Mouse (Mus musculus) monocyte, adult 2 months (primary cell): ENCODE measurements around the gene Olfm1.

Experiments
- DNase-seq, 2 experiments: peaks; one replicate each; pipeline ENCODE4 v3.0.0; 2022; ENCODE audit warnings: low spot score in 2 of 2, low read depth in 1 of 2

Gene Olfm1

GRCm38 (mm10) chr2:28192821-28193689 is at the start of gene Olfm1:
Gene Olfm1, plus strand, starts transcription at chr2:28192992.
- no peak for DNase-seq

GRCm38 (mm10) chr2:28143417-28144045 is 49.3 kb upstream of the Olfm1 start:
- no peak for DNase-seq

DNA sequence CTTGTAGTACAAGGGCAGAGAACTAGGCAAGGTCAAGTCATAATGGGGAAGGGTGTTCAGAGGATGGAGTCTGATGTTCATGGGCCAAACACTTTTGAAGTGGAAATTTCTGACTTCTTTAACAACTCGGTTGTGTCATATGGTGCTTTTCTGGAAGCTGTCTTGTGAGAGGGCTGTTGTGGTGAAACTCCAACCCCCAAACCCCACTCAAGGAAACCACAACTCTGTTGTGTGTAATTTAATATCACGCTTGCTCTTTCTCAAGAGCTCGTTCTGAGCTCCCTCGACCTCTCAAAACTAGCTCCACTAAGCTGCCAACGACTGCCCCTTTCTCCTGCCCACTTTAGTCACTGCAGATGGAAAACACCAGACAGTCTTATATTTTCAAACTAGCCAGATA is 47.1 kb upstream of the Olfm1 start:
- DNase-seq, result no peak

DNA sequence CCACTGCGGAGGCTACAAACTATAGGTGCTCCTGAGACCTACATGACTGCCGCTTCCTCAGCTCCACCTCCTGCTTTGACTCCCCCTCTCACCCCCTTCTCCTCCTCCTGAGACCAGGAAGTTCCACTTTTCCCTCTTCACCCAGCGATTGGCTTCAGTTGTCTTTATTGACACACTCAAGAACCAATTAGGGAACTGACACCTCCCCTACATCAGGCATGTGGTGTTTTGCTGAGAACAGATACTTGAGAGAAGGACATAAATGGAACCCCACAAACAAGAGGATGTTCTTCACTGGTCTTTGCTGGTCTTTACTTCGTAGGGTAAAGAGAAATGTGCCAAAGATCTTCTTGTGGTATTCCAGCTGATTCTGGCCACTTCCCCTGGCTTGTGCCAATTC is 46.6 kb upstream of the Olfm1 start:
- DNase-seq, result no peak

DNA sequence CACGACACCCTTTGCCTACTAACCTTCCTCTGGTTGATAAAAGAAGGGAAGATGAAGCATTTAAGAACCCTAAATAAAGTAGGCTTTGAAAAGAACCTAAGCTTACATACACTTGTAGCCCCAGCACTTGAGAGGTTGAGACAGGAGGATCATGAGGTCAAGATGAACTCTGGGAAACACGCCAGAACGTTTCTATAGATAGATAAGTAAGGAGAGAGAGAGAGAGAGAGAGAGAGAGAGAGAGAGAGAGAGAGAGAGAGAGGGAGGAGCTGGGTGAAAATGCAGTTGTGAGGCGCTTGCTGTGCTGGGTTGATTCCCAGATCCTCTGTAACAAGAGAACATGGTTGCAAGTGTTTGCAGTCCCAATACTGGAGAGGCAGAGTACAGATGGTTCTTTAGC is 46.1 kb upstream of the Olfm1 start:
- DNase-seq, result no peak

DNA sequence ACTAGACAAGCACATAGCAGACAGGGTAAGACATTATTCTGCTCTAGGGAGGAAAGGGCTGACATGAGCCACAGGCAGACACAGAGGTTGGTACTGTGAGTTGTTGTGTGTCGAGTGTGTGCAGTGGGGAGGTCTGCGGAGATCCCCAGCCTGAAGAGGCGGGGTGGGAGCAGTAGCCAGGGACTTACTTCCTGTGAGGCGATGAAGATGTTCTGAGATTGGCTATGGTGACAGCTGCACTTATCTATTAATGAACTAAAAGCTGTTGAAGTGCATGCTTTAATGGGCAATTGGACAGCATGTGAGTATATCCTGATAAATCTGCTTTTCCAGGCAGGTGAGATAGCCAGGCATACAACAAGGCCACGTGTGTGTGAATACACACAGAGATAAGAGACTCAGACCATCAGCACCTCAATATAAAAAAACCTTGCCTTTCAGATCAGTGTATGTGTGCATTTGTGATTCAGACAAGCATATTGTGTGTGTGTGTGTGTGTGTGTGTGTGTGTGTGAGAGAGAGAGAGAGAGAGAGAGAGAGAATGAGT is 45.5 kb upstream of the Olfm1 start:
- DNase-seq, result no peak

DNA sequence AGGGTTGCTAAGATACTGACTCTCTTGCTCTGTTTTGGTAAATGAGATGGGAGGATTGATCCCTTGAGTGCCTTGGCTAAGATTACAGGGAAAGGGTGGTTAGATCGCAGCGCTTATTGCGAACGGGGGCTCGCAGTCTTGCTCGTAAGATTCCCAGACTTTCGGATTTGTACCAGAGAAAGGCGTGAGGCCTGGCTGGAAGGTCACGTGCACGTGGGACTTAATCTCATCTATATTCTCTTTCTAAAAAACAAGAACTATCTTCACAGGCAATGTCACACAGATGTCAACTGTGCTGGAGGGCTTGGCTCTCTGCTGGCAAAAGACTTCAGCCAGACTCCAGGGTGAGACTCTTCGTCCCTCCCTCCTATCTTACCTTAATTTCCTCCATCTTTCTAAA is 43.1 kb upstream of the Olfm1 start:
- DNase-seq, result no peak

DNA sequence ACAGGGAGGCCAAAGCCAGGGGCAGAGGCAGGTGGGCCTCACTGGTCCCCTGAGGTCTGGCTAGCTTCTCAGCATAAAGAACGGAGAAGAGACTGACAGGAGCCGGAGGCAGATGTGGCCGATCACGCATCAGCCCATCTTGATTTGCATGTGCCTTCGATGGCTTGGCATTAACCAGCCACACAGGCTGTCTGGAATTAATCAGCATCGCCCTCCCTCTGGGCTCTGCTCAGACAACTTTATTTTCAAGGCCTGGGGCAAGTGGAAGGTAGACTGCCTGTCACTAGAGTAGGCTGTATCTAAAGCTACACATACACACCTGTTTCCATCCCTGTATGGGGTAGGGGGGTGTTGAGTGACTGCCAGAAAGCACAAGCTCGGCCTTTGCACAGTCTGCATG is 32.2 kb upstream of the Olfm1 start:
- DNase-seq, result no peak

GRCm38 (mm10) chr2:28165570-28165969 is 27.2 kb upstream of the Olfm1 start:
- no peak for DNase-seq

DNA sequence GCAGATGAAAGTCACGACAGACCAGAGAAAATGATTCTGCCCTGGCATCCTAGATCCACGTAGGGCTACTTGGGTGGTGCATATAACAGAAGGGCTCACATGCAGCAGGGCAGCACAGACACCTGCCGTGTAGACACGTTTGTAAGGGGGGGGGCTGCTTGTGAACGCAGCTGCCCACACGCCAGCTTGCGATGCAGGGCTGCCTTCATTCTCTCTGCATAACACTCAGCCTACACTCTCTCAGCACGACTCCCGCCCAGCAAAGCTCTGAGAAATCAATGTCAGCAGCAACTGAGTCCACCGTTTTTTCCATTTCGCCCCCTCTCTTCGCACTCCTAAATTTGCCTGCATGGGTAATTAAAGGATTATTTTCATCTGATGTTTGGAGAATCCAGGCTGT is 23.5 kb upstream of the Olfm1 start:
- no peak for DNase-seq

DNA sequence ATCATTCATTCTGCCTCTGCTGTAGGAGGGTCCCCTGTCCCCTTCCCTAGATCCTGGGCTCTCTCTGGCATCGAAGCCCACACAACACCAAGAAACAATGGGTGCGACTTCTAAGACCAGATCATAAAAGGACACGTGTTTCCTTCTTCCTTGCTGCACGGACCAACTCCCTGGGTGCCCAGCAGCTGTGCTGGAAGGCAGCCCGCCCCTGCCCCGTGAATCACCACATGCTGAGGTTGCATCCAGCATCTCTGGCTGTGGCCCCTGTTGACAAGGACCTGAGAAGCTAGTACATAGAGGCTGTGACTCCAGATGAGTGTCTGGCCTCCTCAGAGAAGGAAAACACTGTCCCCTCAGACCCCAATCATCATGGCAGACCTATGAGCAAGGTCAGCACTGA is 20.8 kb upstream of the Olfm1 start:
- DNase-seq, result no peak

DNA sequence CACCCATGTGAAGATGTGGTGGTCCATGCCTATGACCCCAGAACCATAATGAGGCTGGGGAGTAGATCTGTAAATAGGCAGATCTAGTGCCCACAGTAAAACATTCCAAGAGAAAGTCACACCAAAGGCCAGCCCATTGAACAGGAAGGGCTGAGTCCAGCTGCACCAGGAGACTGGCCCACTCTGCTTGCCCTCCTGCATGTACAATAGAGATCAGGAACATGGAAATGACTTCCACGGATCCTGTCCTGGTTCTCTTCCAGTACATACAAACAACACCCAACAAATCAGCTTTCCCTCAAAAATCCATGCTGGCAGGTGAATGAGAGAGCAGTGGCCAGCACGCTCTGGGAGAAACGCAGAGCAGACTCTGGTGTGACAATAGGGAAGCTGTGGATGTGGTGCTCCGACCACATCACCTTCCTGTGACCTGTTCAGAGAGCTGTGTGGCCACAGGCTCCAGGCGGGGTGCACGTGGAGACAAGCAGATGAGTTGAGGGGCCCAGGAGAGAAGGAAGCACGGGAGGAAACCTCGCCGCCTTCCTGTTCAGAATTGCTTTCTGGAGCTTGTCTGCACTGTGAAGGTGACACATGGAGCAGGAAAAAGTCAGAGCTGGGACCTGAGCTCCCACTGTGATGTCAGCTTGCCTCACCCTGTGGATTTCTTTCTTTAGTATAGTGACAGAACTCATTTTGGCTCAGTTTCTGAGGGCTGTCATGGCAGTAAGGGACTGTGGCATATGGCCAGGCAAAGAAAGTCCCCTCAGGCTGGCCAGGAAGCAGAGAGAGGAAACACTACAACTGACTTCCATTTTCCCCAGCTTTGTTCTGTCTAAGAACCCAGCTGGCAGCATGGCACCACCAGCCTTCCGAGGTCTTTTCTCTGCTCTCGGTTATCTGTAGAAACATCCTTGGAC is 19.3 kb upstream of the Olfm1 start:
- DNase-seq, result no peak

DNA sequence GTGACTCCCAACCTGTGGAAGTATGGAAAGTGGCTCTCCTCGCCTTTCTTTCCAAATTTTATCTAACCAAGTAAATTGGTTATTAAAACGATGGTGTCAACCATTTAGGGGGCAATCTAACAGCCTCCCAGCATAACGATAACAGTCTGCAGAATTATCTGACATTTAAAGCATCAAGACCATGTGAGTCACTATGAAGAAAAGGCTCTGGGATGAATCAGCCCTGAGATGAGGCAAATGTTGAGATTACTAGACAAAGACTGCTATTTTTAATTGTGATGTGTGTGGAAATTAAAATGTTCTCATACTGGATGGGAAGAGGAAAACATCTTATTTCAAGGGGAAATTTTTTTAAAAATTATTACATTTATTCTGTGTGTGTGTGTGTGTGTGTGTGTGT is 18.4 kb upstream of the Olfm1 start:
- DNase-seq, result no peak

DNA sequence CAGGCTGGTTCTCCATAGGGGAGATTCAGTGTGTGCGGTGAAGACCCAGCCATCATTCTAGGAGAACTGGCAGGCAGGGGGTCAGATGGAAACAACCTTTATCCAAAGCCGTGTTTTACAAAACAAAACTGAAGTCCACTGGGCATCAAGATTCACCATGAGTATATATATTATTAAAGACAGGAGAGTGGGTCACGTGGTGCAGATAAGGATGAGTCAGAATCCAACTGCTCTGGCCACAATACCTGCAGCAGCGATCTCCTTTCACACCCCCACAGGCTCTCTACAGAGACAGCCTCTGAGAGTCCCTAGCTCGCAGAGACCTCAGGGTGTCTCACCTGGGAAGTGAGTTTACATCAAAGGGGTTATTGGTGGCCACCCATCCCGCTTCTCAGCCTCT is 14.2 kb upstream of the Olfm1 start:
- no peak for DNase-seq

DNA sequence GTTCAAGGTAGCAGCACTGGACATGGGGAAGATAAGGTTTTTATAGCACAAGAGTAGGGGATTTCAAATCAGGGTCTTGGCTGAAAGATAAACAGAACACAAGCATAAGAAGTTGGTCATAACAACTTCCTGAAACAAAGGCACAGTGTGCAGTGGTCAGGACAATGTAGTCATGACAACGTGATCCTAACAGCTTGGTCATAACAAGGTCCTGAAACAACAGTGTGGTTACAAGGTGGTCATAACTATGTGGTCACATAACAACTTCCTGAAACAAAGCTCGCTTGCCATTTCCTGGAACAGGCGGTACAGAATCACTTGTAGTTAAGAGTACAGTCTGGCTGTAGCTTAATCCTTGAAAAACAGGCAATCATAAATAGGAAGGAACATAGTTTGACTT is 12.7 kb upstream of the Olfm1 start:
- peak in 1 of 2 experiments; percentile 17 for DNase-seq

DNA sequence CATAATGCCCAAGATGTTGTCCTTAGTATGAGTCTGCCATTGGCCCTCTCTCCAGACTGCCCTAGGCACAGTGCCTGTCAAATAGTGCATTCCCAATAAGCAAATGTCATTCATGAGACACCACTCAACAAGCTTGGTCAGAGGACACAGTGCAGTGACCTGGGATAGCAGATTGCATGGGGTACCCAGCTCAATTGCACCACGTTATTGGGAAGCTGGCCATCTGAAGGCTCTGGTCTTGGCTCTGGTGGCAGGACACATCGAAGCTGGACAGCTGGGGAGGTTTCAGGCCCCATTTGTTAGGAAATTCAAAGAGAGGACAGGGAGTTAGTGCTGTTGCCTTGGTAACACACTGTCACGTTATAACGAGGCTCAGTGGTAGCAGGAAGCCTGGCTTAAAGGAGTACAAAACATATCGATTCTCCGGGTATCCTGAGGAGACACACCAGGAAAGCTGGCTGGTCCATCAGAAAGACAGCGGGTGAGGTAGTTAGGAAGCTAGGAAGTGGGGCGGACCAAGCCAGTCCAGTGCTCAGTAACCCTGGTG is 4.3 kb upstream of the Olfm1 start:
- no peak for DNase-seq

- no peak for DNase-seq
Observed at GRCm38 (mm10) chr2:28193690-28194087, 897 bp downstream of the Olfm1 start.

GRCm38 (mm10) chr2:28194962-28195617 is 2.3 kb downstream of the Olfm1 start:
- no peak for DNase-seq

DNA sequence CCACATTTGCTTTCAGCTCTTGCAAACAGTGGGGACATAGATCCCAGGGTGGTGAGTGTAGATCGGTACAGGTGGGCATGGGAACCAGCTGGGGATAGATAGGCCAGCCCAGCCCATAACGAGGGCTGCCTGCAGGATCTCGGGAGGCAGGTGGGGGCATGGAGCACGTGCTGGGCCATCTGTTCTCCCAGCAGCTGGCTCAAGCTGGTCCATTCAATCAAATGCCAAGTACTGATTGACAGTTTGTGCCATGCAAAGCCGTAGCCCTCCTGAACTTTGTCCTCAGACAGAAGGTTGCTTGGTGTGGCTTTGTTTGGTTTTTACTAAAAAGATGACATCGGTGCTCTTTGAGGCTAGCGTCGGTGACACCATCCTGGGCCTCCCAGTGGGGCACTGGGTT is 2.9 kb downstream of the Olfm1 start:
- no peak for DNase-seq

DNA sequence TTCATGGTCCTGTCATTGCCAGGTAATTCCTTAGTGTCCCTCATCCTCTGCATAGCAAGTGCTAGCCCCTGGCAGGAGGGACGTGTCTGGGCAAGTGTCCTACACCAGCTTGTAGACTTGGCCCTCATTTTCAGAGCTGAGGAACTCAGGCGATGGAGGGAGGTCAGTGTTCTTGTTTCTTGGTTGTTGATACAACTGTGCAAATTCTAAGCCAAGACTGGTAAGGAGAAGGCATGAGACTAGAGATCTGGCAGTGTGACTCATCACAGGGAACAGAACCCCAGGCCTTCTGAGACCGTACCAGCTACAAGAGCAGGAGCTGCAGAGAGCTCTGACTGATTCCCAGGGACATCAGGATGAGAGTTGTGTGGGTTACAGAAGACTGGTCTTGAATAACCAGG is 8.6 kb downstream of the Olfm1 start:
- no peak for DNase-seq

- DNase-seq, result peak; percentile 76 to 86
Observed at GRCm38 (mm10) chr2:28204167-28204566, 11.4 kb downstream of the Olfm1 start.
